7 mouse cellular contexts compared by ENCODE assay signal in genomic region chr19:32754188-32755000, GRCm38 (mm10). TPM values are rescaled to one million over a fixed set of nuclear protein-coding genes. Genes with fewer than 3 reads are reported as not detected.
A peak's percentile ranks its signal among the peaks of the same experiment; 100 is the strongest.
DNase-seq lines count a peak whose midpoint lies in the region; ATAC-seq and TF ChIP-seq lines count a peak whose summit lies in the region.

No protein-coding gene starts in this region.

- no peak overlapping the region for H3K27ac ChIP-seq in embryonic facial prominence, embryonic 12.5 days
- no peak overlapping the region for H3K27ac ChIP-seq in liver, embryonic 16.5 days (ENCODE audit: low read length)
- H3K27ac ChIP-seq in thymus, adult 2 months (ENCODE audit: control insufficient read depth, insufficient read depth, low read length) = peak overlapping the region; percentile 65

- H3K36me3 ChIP-seq in embryonic facial prominence, embryonic 12.5 days = no peaks in the 10 kb centered on the region
- H3K36me3 ChIP-seq in liver, embryonic 16.5 days (ENCODE audit: control insufficient read depth, insufficient read depth) = no peaks in the 10 kb centered on the region
- H3K36me3 ChIP-seq in thymus, adult 2 months (ENCODE audit: control insufficient read depth, insufficient read depth, low read length) = no peaks in the 10 kb centered on the region

- peak overlapping the region; percentile 88; the same call in 1 of the 2 replicates for H3K4me2 ChIP-seq in embryonic facial prominence, embryonic 12.5 days (replicated peaks)
- H3K4me2 ChIP-seq in liver, embryonic 16.5 days (ENCODE audit: low read depth, low read length) = peak overlapping the region; percentile 100; the same call in 1 of the 2 replicates

- no peak for ATAC-seq in embryonic facial prominence, embryonic 12.5 days (ENCODE audit: insufficient number of reproducible peaks, insufficient read depth, low FRiP score, low TSS enrichment)
- ATAC-seq in liver, embryonic 16.5 days (ENCODE audit: low read depth) = no peak

- no peaks in the 10 kb centered on the region for H3K9me3 ChIP-seq in embryonic facial prominence, embryonic 12.5 days
- H3K9me3 ChIP-seq in liver, embryonic 16.5 days (replicated peaks; ENCODE audit: control insufficient read depth, low read length) = no peaks in the 10 kb centered on the region

- H3K27me3 ChIP-seq in embryonic facial prominence, embryonic 12.5 days = peaks cover 16% of the 10 kb centered on the region
- H3K27me3 ChIP-seq in liver, embryonic 16.5 days (ENCODE audit: control insufficient read depth, insufficient read depth, low read depth, low read length) = peaks cover 3% of the 10 kb centered on the region; the same call in 1 of the 2 replicates
- no peaks in the 10 kb centered on the region for H3K27me3 ChIP-seq in thymus, adult 2 months (ENCODE audit: control insufficient read depth, insufficient read depth, low read length)

- no peak overlapping the region for H3K4me3 ChIP-seq in embryonic facial prominence, embryonic 12.5 days
- no peak overlapping the region for H3K4me3 ChIP-seq in liver, embryonic 16.5 days (ENCODE audit: low read depth, low read length)
- H3K4me3 ChIP-seq in thymus, adult 2 months (ENCODE audit: control insufficient read depth, insufficient read depth, low read length) = no peak overlapping the region

- no peak for TF ChIP-seq CTCF in thymus, adult 2 months (IDR thresholded peaks at IDR 0.05; ENCODE audit: borderline replicate concordance, control insufficient read depth, extremely low read depth, insufficient read depth, low read length, poor library complexity)

- WGBS in embryonic facial prominence, embryonic 12.5 days = 14% methylated on average over 15 of the region's 15 CpGs
- WGBS in liver, embryonic 16.5 days (ENCODE audit: insufficient replicate concordance) = 37% methylated on average over 15 of the region's 15 CpGs
- 47% methylated on average over 15 of the region's 15 CpGs for WGBS in thymus, adult 2 months

- peak; percentile 6 for DNase-seq in right cerebral cortex, postnatal 4 days
- no peak for DNase-seq in right cerebral cortex, postnatal 10 days (ENCODE audit: low spot score in 2 of 2)
- peak; percentile 61 for DNase-seq in thymus, adult 2 months
- DNase-seq in testis, postnatal 14 days (ENCODE audit: low spot score) = no peak
- DNase-seq in left cerebral cortex, adult 11 months (ENCODE audit: low spot score) = no peak

- H3K4me1 ChIP-seq in embryonic facial prominence, embryonic 12.5 days = peaks cover 3% of the 10 kb centered on the region; the same call in 1 of the 2 replicates
- H3K4me1 ChIP-seq in liver, embryonic 16.5 days (ENCODE audit: control insufficient read depth, low read depth, low read length) = peaks cover 16% of the 10 kb centered on the region
- peaks cover 9% of the 10 kb centered on the region for H3K4me1 ChIP-seq in thymus, adult 2 months (replicated peaks; ENCODE audit: control insufficient read depth, insufficient read depth, low read length)

- no peak overlapping the region for H3K9ac ChIP-seq in embryonic facial prominence, embryonic 12.5 days
- no peak overlapping the region for H3K9ac ChIP-seq in liver, embryonic 16.5 days (ENCODE audit: low read depth, low read length)

- peak; percentile 54; the same call in 1 of the 2 replicates for TF ChIP-seq POLR2A in thymus, adult 2 months (IDR thresholded peaks at IDR 0.05; ENCODE audit: control insufficient read depth, extremely low read depth, insufficient read depth, low read length, poor library complexity)

RNA-seq across cellular contexts. Expression of gene Pten, which starts 2.9 kb away (rescaled TPM):
- polyA plus RNA-seq in embryonic facial prominence, embryonic 12.5 days (2016; fragmentation: Nextera tagmentation; extraction: Ambion mirVana) = 12.6 and 13.1 TPM in 2 replicates
- polyA plus RNA-seq in liver, embryonic 16.5 days (2015; fragmentation: Nextera tagmentation; extraction: Ambion mirVana) = 2.2 and 2.4 TPM in 2 replicates
- 37.0 and 55.1 TPM in 2 replicates for polyA plus RNA-seq in thymus, adult 2 months (2012; rRNA removed)

RNA-seq across cellular contexts. Expression of gene Atad1, which starts 14.8 kb away (rescaled TPM):
- polyA plus RNA-seq in embryonic facial prominence, embryonic 12.5 days (2016; fragmentation: Nextera tagmentation; extraction: Ambion mirVana) = 67.5 and 67.6 TPM in 2 replicates
- polyA plus RNA-seq in liver, embryonic 16.5 days (2015; fragmentation: Nextera tagmentation; extraction: Ambion mirVana) = 20.8 and 21.6 TPM in 2 replicates
- polyA plus RNA-seq in thymus, adult 2 months (2012; rRNA removed) = 13.6 and 17.7 TPM in 2 replicates

Comparison
In these comparisons a context has a peak if more than half of its experiments do, and no peak if none do; other contexts are left out.
1. DNase-seq: peak in right cerebral cortex, postnatal 4 days (single experiment) and thymus, adult 2 months (single experiment); none in right cerebral cortex, postnatal 10 days (0 of 2), testis, postnatal 14 days (single experiment) and left cerebral cortex, adult 11 months (single experiment).